Mouse (Mus musculus): ENCODE data around the gene Tgfb1i1. TPM values are rescaled to one million over a fixed set of nuclear protein-coding genes. Genes with fewer than 3 reads are reported as not detected.

The Tgfb1i1 gene
- total and polyA plus RNA-seq, 2 experiments from 2014 or later: 19.8 to 23.3 TPM

- Histone ChIP-seq H3K36me3 (ENCODE audit: insufficient read depth, low read length) (peaks cover 26% of the 10 kb centered on the region), H3K9me3 (ENCODE audit: low read length) (no peaks in the 10 kb centered on the region), H3K4me1 (ENCODE audit: insufficient read depth, low read length) (no peaks in the 10 kb centered on the region), H3K4me2 (ENCODE audit: low read depth, low read length) (no peak overlapping the region), H3K27me3 (ENCODE audit: insufficient read depth, low read length) (no peaks in the 10 kb centered on the region), H3K4me3 (ENCODE audit: low read length) (no peak overlapping the region), H3K27ac (no peak overlapping the region), H3K9ac (replicated peaks; ENCODE audit: low read length) (no peak overlapping the region)
- DNase-seq (ENCODE audit: low spot score): no peak
- WGBS: 24% methylated on average over 7 of the region's 7 CpGs
- no peak for TF ChIP-seq CTCF (IDR thresholded peaks at IDR 0.05; ENCODE audit: low read depth)
- ATAC-seq: no peak
Measured at GRCm38 (mm10) chr7:128282532-128283244, 36.1 kb downstream of the Tgfb1i1 start.

GRCm38 (mm10) chr7:128284047-128284446, 37.4 kb downstream of the Tgfb1i1 start:
- no peak for TF ChIP-seq CTCF (IDR thresholded peaks at IDR 0.05; ENCODE audit: low read depth)
- DNase-seq (ENCODE audit: low spot score) (peak; percentile 24), ATAC-seq (no peak)
- H3K36me3 ChIP-seq (ENCODE audit: insufficient read depth, low read length): peaks cover 28% of the 10 kb centered on the region
- no peak overlapping the region for H3K27ac ChIP-seq
- no peak overlapping the region for H3K4me2 ChIP-seq (ENCODE audit: low read depth, low read length)
- no peak overlapping the region for H3K9ac ChIP-seq (replicated peaks; ENCODE audit: low read length)
- no peaks in the 10 kb centered on the region for H3K4me1 ChIP-seq (ENCODE audit: insufficient read depth, low read length)
- no peak overlapping the region for H3K4me3 ChIP-seq (ENCODE audit: low read length)
- H3K27me3 ChIP-seq (ENCODE audit: insufficient read depth, low read length): no peaks in the 10 kb centered on the region
- WGBS: 59% methylated on average over 5 of the region's 5 CpGs
- no peaks in the 10 kb centered on the region for H3K9me3 ChIP-seq (ENCODE audit: low read length)

GRCm38 (mm10) chr7:128285060-128285459, 38.4 kb downstream of the Tgfb1i1 start:
- Histone ChIP-seq H3K27me3 (ENCODE audit: insufficient read depth, low read length) (no peaks in the 10 kb centered on the region), H3K27ac (no peak overlapping the region), H3K9ac (replicated peaks; ENCODE audit: low read length) (no peak overlapping the region), H3K4me3 (ENCODE audit: low read length) (no peak overlapping the region), H3K9me3 (ENCODE audit: low read length) (no peaks in the 10 kb centered on the region), H3K36me3 (ENCODE audit: insufficient read depth, low read length) (peaks cover 25% of the 10 kb centered on the region), H3K4me1 (ENCODE audit: insufficient read depth, low read length) (no peaks in the 10 kb centered on the region), H3K4me2 (ENCODE audit: low read depth, low read length) (no peak overlapping the region)
- TF ChIP-seq CTCF (IDR thresholded peaks at IDR 0.05; ENCODE audit: low read depth): no peak
- WGBS: 92% methylated on average over 8 of the region's 8 CpGs
- DNase-seq (ENCODE audit: low spot score): no peak
- ATAC-seq: no peak

GRCm38 (mm10) chr7:128288923-128289544, 42.4 kb downstream of the Tgfb1i1 start:
- peak; percentile 38; the same call in 1 of the 2 replicates for ATAC-seq
- no peak overlapping the region for H3K4me3 ChIP-seq (ENCODE audit: low read length)
- no peaks in the 10 kb centered on the region for H3K9me3 ChIP-seq (ENCODE audit: low read length)
- H3K36me3 ChIP-seq (ENCODE audit: insufficient read depth, low read length): peaks cover 20% of the 10 kb centered on the region
- no peak overlapping the region for H3K27ac ChIP-seq
- WGBS: 21% methylated on average over 9 of the region's 9 CpGs
- peak; percentile 42 for DNase-seq (ENCODE audit: low spot score)
- H3K9ac ChIP-seq (replicated peaks; ENCODE audit: low read length): no peak overlapping the region
- no peaks in the 10 kb centered on the region for H3K4me1 ChIP-seq (ENCODE audit: insufficient read depth, low read length)
- TF ChIP-seq CTCF (IDR thresholded peaks at IDR 0.05; ENCODE audit: low read depth): peak; percentile 52
- H3K4me2 ChIP-seq (ENCODE audit: low read depth, low read length): 0 out of 2 replicates have a peak overlapping the region, but pooled peaks have one; percentile 5
- H3K27me3 ChIP-seq (ENCODE audit: insufficient read depth, low read length): no peaks in the 10 kb centered on the region

- no peak for TF ChIP-seq CTCF (IDR thresholded peaks at IDR 0.05; ENCODE audit: low read depth)
- Histone ChIP-seq H3K9me3 (ENCODE audit: low read length) (no peaks in the 10 kb centered on the region), H3K4me1 (ENCODE audit: insufficient read depth, low read length) (peaks cover 10% of the 10 kb centered on the region; the same call in 1 of the 2 replicates), H3K27ac (no peak overlapping the region), H3K27me3 (ENCODE audit: insufficient read depth, low read length) (no peaks in the 10 kb centered on the region), H3K4me3 (ENCODE audit: low read length) (no peak overlapping the region), H3K36me3 (ENCODE audit: insufficient read depth, low read length) (peaks cover 5% of the 10 kb centered on the region; the same call in 1 of the 2 replicates), H3K4me2 (ENCODE audit: low read depth, low read length) (no peak overlapping the region), H3K9ac (replicated peaks; ENCODE audit: low read length) (no peak overlapping the region)
- ATAC-seq (no peak), DNase-seq (ENCODE audit: low spot score) (no peak)
- 92% methylated on average over 10 of the region's 10 CpGs for WGBS
Measured at GRCm38 (mm10) chr7:128294785-128295184, 48.2 kb downstream of the Tgfb1i1 start.

- Histone ChIP-seq H3K4me3 (ENCODE audit: low read length) (no peak overlapping the region), H3K9me3 (ENCODE audit: low read length) (no peaks in the 10 kb centered on the region), H3K27me3 (ENCODE audit: insufficient read depth, low read length) (no peaks in the 10 kb centered on the region), H3K9ac (replicated peaks; ENCODE audit: low read length) (no peak overlapping the region; the same call in 1 of the 2 replicates), H3K4me2 (ENCODE audit: low read depth, low read length) (no peak overlapping the region), H3K27ac (no peak overlapping the region), H3K4me1 (ENCODE audit: insufficient read depth, low read length) (peaks cover 10% of the 10 kb centered on the region; the same call in 1 of the 2 replicates), H3K36me3 (ENCODE audit: insufficient read depth, low read length) (no peaks in the 10 kb centered on the region)
- DNase-seq (ENCODE audit: low spot score) (no peak), ATAC-seq (no peak)
- no peak for TF ChIP-seq CTCF (IDR thresholded peaks at IDR 0.05; ENCODE audit: low read depth)
- 71% methylated on average over 3 of the region's 3 CpGs for WGBS
Measured at GRCm38 (mm10) chr7:128296514-128296913, 49.9 kb downstream of the Tgfb1i1 start.

- 34% methylated on average over 10 of the region's 10 CpGs for WGBS
Measured at GRCm38 (mm10) chr7:128297291-128297616, 50.6 kb downstream of the Tgfb1i1 start.

More at GRCm38 (mm10) chr7:128297291-128297616, 50.6 kb downstream of the Tgfb1i1 start:
- H3K4me3 ChIP-seq (ENCODE audit: low read length): peak overlapping the region; percentile 72
- H3K27me3 ChIP-seq (ENCODE audit: insufficient read depth, low read length): no peaks in the 10 kb centered on the region
- ATAC-seq: no peak
- no peaks in the 10 kb centered on the region for H3K9me3 ChIP-seq (ENCODE audit: low read length)
- peak overlapping the region; percentile 95 for H3K4me2 ChIP-seq (ENCODE audit: low read depth, low read length)
- peak overlapping the region; percentile 80 for H3K9ac ChIP-seq (replicated peaks; ENCODE audit: low read length)
- no peak for DNase-seq (ENCODE audit: low spot score)
- H3K36me3 ChIP-seq (ENCODE audit: insufficient read depth, low read length): no peaks in the 10 kb centered on the region
- TF ChIP-seq CTCF (IDR thresholded peaks at IDR 0.05; ENCODE audit: low read depth): no peak
- H3K4me1 ChIP-seq (ENCODE audit: insufficient read depth, low read length): peaks cover 10% of the 10 kb centered on the region; the same call in 1 of the 2 replicates
- H3K27ac ChIP-seq: peak overlapping the region; percentile 77; the same call in 1 of the 2 replicates

All from hindbrain, postnatal 0 days (tissue).